Mouse (Mus musculus) spleen, adult 2 months (tissue): Measurements from ENCODE around the gene Ifna6.
"Not testable (repeated sequence)": the region's sequence is repeated elsewhere in the genome, so short reads cannot be mapped to it uniquely, and the experiment has no call there.

Experiments used
- CTCF ChIP-seq: fragments of 200-500 bp; IDR thresholded peaks from 2 replicates; pipeline ENCODE4 v1.5.1; 2011; ENCODE audit warnings: mild to moderate bottlenecking, inconsistent platforms; ENCODE audit not compliant: insufficient read depth, insufficient read length, insufficient replicate concordance; ENCODE audit errors: extremely low read depth
- POLR2A ChIP-seq: fragments of 200-500 bp; IDR thresholded peaks from 2 replicates; pipeline ENCODE4 v1.6.1; 2011; ENCODE audit warnings: low read depth, low read length, inconsistent platforms

DNA sequence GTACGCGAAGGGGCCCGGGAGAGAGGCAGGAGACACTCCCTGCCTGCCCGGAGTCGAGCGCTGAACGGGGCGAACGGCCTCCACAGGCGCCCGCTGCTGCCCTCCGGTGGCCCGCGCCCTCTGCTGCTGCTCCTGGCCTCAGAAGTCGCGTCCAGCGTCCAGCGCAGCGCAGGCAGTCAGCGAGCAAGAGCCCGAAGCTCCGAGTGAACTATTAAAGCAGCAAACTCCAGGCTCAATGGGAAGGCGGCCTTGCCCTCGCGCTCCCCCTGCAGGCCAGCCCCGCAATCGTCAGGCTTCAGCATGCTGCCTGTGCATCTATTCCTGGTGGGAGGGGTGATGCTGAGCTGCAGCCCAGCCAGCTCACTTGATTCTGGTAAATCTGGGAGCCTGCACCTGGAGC, 41.8 kb upstream of the Ifna6 start, which contains the start of gene Gm13276:
- not testable (repeated sequence) for TF ChIP-seq CTCF, POLR2A
